Mouse (Mus musculus): ENCODE results near the gene Arsa. TPM values are rescaled to one million over a fixed set of nuclear protein-coding genes. Genes with fewer than 3 reads are reported as not detected.

The Arsa gene
- polyA plus RNA-seq, 1 experiment from 2014 or later, result 12.1 TPM

GRCm38 (mm10) chr15:89468577-89468976 is 8.6 kb downstream of the Arsa start:
- H3K4me3 ChIP-seq (ENCODE audit: low read length), result no peak overlapping the region
- 44% methylated on average over 2 of the region's 2 CpGs for WGBS
- no peaks in the 10 kb centered on the region for H3K27me3 ChIP-seq (ENCODE audit: control insufficient read depth, insufficient read depth, low read length)
- ATAC-seq (ENCODE audit: low FRiP score, low TSS enrichment), result no peak
- no peak overlapping the region for H3K4me2 ChIP-seq (replicated peaks; ENCODE audit: low read depth, low read length)
- H3K4me1 ChIP-seq (ENCODE audit: control insufficient read depth, insufficient read depth, low read length), result no peaks in the 10 kb centered on the region
- H3K9me3 ChIP-seq (ENCODE audit: control insufficient read depth, low read length), result no peaks in the 10 kb centered on the region
- H3K9ac ChIP-seq (ENCODE audit: low read depth, low read length), result no peak overlapping the region
- no peak overlapping the region for H3K27ac ChIP-seq (ENCODE audit: low read depth, low read length)
- H3K36me3 ChIP-seq (ENCODE audit: control insufficient read depth, insufficient read depth, low read length), result no peaks in the 10 kb centered on the region

DNA sequence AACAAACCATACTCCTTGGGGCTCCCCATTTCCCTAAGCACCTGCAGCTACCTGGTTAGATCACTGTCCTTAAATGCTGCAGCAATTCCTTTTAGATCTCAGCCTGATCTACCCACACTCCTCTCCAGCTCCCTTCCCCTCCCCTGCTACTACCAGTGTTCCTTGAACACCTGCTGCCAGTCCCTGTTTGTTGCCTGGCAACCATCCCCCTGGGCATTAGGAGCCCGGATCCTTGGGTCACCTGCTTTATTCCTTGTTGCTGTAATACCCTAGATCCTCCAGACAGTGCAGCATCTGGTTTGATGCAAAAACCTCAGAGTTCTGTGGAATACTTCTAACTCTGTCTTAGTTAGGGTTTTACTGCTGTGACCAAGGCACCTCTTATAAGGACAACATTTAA is 12.2 kb downstream of the Arsa start:
- Histone ChIP-seq H3K9ac (ENCODE audit: low read depth, low read length) (no peak overlapping the region), H3K4me3 (ENCODE audit: low read length) (no peak overlapping the region), H3K27ac (ENCODE audit: low read depth, low read length) (no peak overlapping the region), H3K9me3 (ENCODE audit: control insufficient read depth, low read length) (no peaks in the 10 kb centered on the region), H3K36me3 (ENCODE audit: control insufficient read depth, insufficient read depth, low read length) (no peaks in the 10 kb centered on the region), H3K27me3 (ENCODE audit: control insufficient read depth, insufficient read depth, low read length) (no peaks in the 10 kb centered on the region), H3K4me1 (ENCODE audit: control insufficient read depth, insufficient read depth, low read length) (no peaks in the 10 kb centered on the region), H3K4me2 (replicated peaks; ENCODE audit: low read depth, low read length) (no peak overlapping the region)
- 6% methylated on average over 1 of the region's 1 CpGs for WGBS
- no peak for ATAC-seq (ENCODE audit: low FRiP score, low TSS enrichment)

DNA sequence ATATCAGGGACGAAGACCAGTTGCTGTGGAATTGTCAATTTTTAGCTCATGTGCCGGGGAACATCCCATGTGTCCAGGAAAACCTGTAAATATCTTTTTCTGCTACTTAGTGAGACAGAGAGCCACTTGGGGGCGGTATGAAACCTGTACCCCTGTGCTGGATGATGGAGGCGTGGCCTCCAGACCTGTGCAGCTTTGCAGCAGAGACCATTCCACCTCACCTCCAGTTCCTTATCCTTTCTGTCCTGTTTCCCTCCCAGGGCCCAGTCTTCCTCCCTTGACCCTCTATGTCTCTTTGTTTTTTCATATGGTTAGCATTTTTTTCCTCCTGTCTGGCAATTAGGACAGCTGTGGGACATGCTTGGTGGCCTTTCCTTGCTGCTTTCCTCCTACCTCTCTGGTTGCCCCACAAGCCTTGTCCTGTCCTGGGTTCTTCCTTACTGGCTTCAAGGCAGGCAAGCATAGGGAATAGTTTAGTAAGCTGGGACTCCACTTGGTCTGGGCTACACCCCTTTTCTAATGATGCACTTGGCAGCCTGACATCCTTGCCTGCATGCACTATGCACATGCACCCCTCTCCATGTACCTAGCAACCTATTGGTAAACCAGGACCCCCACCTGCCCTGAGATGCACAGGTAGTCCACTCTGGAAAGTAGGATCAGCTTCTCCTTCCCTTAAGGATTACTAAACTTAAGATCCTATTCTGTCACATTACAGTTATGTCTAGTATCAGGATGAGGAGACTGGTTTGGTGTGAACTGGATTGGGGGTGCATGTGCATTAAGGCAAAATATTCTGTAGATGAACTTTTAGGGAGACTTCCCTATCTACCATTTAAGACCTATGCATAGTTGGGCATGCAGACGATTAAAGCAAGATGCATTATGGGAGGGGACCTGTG is 13.6 kb downstream of the Arsa start:
- WGBS, result 64% methylated on average over 5 of the region's 5 CpGs
- Histone ChIP-seq H3K27ac (ENCODE audit: low read depth, low read length) (no peak overlapping the region), H3K27me3 (ENCODE audit: control insufficient read depth, insufficient read depth, low read length) (no peaks in the 10 kb centered on the region)

DNA sequence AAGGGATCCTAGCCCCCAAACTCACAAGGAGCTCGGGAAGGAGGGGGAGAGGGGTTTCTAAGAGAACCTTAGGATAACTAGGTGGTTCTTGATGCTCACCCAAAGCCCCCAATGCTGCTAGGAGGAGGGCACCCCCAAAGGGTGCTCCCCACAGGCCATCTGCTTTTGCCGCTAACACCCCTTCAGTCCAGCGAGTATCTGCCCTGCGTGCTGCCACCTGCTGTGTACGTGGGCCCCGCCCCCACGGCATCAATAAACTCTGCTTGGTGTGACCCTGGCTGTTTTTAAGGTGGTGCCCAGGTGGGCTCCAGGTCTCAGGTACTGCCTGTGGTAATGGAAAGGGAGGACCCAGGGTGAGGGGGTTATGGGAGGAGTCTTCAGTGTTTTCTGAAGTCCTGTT is 15.0 kb downstream of the Arsa start:
- Histone ChIP-seq H3K27ac (ENCODE audit: low read depth, low read length) (no peak overlapping the region), H3K4me1 (ENCODE audit: control insufficient read depth, insufficient read depth, low read length) (no peaks in the 10 kb centered on the region), H3K27me3 (ENCODE audit: control insufficient read depth, insufficient read depth, low read length) (no peaks in the 10 kb centered on the region), H3K9ac (ENCODE audit: low read depth, low read length) (no peak overlapping the region), H3K4me3 (ENCODE audit: low read length) (no peak overlapping the region), H3K9me3 (ENCODE audit: control insufficient read depth, low read length) (no peaks in the 10 kb centered on the region), H3K4me2 (replicated peaks; ENCODE audit: low read depth, low read length) (no peak overlapping the region), H3K36me3 (ENCODE audit: control insufficient read depth, insufficient read depth, low read length) (no peaks in the 10 kb centered on the region)
- no peak for ATAC-seq (ENCODE audit: low FRiP score, low TSS enrichment)
- WGBS, result 80% methylated on average over 7 of the region's 7 CpGs

More for the DNA sequence above, 13.6 kb downstream of the Arsa start:
- ATAC-seq (ENCODE audit: low FRiP score, low TSS enrichment), result no peak
- H3K36me3 ChIP-seq (ENCODE audit: control insufficient read depth, insufficient read depth, low read length), result no peaks in the 10 kb centered on the region
- no peaks in the 10 kb centered on the region for H3K9me3 ChIP-seq (ENCODE audit: control insufficient read depth, low read length)
- H3K4me2 ChIP-seq (replicated peaks; ENCODE audit: low read depth, low read length), result no peak overlapping the region
- H3K9ac ChIP-seq (ENCODE audit: low read depth, low read length), result no peak overlapping the region
- no peak overlapping the region for H3K4me3 ChIP-seq (ENCODE audit: low read length)
- H3K4me1 ChIP-seq (ENCODE audit: control insufficient read depth, insufficient read depth, low read length), result no peaks in the 10 kb centered on the region

- Histone ChIP-seq H3K9ac (ENCODE audit: low read depth, low read length) (no peak overlapping the region), H3K27ac (ENCODE audit: low read depth, low read length) (no peak overlapping the region), H3K4me3 (ENCODE audit: low read length) (no peak overlapping the region), H3K4me1 (ENCODE audit: control insufficient read depth, insufficient read depth, low read length) (no peaks in the 10 kb centered on the region), H3K9me3 (ENCODE audit: control insufficient read depth, low read length) (no peaks in the 10 kb centered on the region), H3K27me3 (ENCODE audit: control insufficient read depth, insufficient read depth, low read length) (no peaks in the 10 kb centered on the region), H3K4me2 (replicated peaks; ENCODE audit: low read depth, low read length) (no peak overlapping the region), H3K36me3 (ENCODE audit: control insufficient read depth, insufficient read depth, low read length) (no peaks in the 10 kb centered on the region)
- ATAC-seq (ENCODE audit: low FRiP score, low TSS enrichment), result no peak
- 87% methylated on average over 15 of the region's 15 CpGs for whole genome bisulfite sequencing
These were observed 15.9 kb downstream of the Arsa start for GRCm38 (mm10) chr15:89461321-89461720.

- H3K27ac ChIP-seq (ENCODE audit: low read depth, low read length), result no peak overlapping the region
- no peak overlapping the region for H3K9ac ChIP-seq (ENCODE audit: low read depth, low read length)
- no peak for ATAC-seq (ENCODE audit: low FRiP score, low TSS enrichment)
- H3K27me3 ChIP-seq (ENCODE audit: control insufficient read depth, insufficient read depth, low read length), result no peaks in the 10 kb centered on the region
- H3K36me3 ChIP-seq (ENCODE audit: control insufficient read depth, insufficient read depth, low read length), result no peaks in the 10 kb centered on the region
- no peaks in the 10 kb centered on the region for H3K4me1 ChIP-seq (ENCODE audit: control insufficient read depth, insufficient read depth, low read length)
- H3K9me3 ChIP-seq (ENCODE audit: control insufficient read depth, low read length), result no peaks in the 10 kb centered on the region
- H3K4me2 ChIP-seq (replicated peaks; ENCODE audit: low read depth, low read length), result no peak overlapping the region
- H3K4me3 ChIP-seq (ENCODE audit: low read length), result no peak overlapping the region
- WGBS, result 77% methylated on average over 10 of the region's 10 CpGs
These were observed 16.9 kb downstream of the Arsa start for GRCm38 (mm10) chr15:89460298-89460697.

- H3K27me3 ChIP-seq (ENCODE audit: control insufficient read depth, insufficient read depth, low read length), result peaks cover 4% of the 10 kb centered on the region; the same call in 1 of the 2 replicates
- H3K27ac ChIP-seq (ENCODE audit: low read depth, low read length), result no peak overlapping the region
- H3K9me3 ChIP-seq (ENCODE audit: control insufficient read depth, low read length), result no peaks in the 10 kb centered on the region
- no peak for ATAC-seq (ENCODE audit: low FRiP score, low TSS enrichment)
- H3K9ac ChIP-seq (ENCODE audit: low read depth, low read length), result no peak overlapping the region
- 79% methylated on average over 7 of the region's 7 CpGs for WGBS
- H3K4me3 ChIP-seq (ENCODE audit: low read length), result no peak overlapping the region
- H3K36me3 ChIP-seq (ENCODE audit: control insufficient read depth, insufficient read depth, low read length), result no peaks in the 10 kb centered on the region
- H3K4me1 ChIP-seq (ENCODE audit: control insufficient read depth, insufficient read depth, low read length), result no peaks in the 10 kb centered on the region
- no peak overlapping the region for H3K4me2 ChIP-seq (replicated peaks; ENCODE audit: low read depth, low read length)
These were observed 17.4 kb downstream of the Arsa start for GRCm38 (mm10) chr15:89459821-89460220.

GRCm38 (mm10) chr15:89458942-89459341 is 18.3 kb downstream of the Arsa start:
- Histone ChIP-seq H3K27me3 (ENCODE audit: control insufficient read depth, insufficient read depth, low read length) (peaks cover 11% of the 10 kb centered on the region; the same call in 1 of the 2 replicates), H3K4me3 (ENCODE audit: low read length) (no peak overlapping the region), H3K9me3 (ENCODE audit: control insufficient read depth, low read length) (no peaks in the 10 kb centered on the region), H3K27ac (ENCODE audit: low read depth, low read length) (no peak overlapping the region), H3K36me3 (ENCODE audit: control insufficient read depth, insufficient read depth, low read length) (no peaks in the 10 kb centered on the region), H3K4me2 (replicated peaks; ENCODE audit: low read depth, low read length) (no peak overlapping the region), H3K9ac (ENCODE audit: low read depth, low read length) (no peak overlapping the region), H3K4me1 (ENCODE audit: control insufficient read depth, insufficient read depth, low read length) (peaks cover 5% of the 10 kb centered on the region; the same call in 1 of the 2 replicates)
- ATAC-seq (ENCODE audit: low FRiP score, low TSS enrichment), result no peak
- WGBS, result 89% methylated on average over 15 of the region's 15 CpGs

DNA sequence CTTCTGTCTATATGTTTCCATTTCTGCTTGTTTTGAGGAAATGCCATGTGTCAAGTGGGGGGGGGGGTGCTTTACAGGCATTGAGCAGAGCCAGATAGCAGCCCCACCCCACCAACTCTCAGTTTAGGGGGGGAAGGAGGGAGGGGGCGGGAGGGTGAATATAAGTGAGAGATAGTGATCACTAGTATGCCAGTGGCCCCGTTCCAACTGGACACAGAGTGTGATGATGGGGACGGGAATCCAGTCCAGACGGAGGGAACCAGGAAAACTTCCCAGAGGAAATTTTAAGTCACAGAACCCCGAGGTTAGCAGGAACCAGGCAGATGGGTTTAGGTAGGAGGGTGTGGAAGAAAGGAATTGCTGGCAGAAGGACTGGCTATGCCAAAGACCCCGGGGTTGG is 21.6 kb downstream of the Arsa start:
- Histone ChIP-seq H3K27ac (ENCODE audit: low read depth, low read length) (no peak overlapping the region), H3K4me1 (ENCODE audit: control insufficient read depth, insufficient read depth, low read length) (peaks cover 9% of the 10 kb centered on the region; the same call in 1 of the 2 replicates), H3K4me3 (ENCODE audit: low read length) (no peak overlapping the region), H3K9me3 (ENCODE audit: control insufficient read depth, low read length) (no peaks in the 10 kb centered on the region), H3K9ac (ENCODE audit: low read depth, low read length) (no peak overlapping the region), H3K27me3 (ENCODE audit: control insufficient read depth, insufficient read depth, low read length) (peaks cover 21% of the 10 kb centered on the region), H3K36me3 (ENCODE audit: control insufficient read depth, insufficient read depth, low read length) (no peaks in the 10 kb centered on the region), H3K4me2 (replicated peaks; ENCODE audit: low read depth, low read length) (no peak overlapping the region)
- WGBS, result 76% methylated on average over 6 of the region's 6 CpGs
- no peak for ATAC-seq (ENCODE audit: low FRiP score, low TSS enrichment)
